Mouse (Mus musculus): ENCODE measurements around the gene Ttll6. TPM values are rescaled to one million over a fixed set of nuclear protein-coding genes. Genes with fewer than 3 reads are reported as not detected.
A peak's percentile ranks its signal among the peaks of the same experiment; 100 is the strongest.

Ttll6 gene
- polyA plus RNA-seq, 1 experiment from 2014 or later = 0.12 TPM

DNA sequence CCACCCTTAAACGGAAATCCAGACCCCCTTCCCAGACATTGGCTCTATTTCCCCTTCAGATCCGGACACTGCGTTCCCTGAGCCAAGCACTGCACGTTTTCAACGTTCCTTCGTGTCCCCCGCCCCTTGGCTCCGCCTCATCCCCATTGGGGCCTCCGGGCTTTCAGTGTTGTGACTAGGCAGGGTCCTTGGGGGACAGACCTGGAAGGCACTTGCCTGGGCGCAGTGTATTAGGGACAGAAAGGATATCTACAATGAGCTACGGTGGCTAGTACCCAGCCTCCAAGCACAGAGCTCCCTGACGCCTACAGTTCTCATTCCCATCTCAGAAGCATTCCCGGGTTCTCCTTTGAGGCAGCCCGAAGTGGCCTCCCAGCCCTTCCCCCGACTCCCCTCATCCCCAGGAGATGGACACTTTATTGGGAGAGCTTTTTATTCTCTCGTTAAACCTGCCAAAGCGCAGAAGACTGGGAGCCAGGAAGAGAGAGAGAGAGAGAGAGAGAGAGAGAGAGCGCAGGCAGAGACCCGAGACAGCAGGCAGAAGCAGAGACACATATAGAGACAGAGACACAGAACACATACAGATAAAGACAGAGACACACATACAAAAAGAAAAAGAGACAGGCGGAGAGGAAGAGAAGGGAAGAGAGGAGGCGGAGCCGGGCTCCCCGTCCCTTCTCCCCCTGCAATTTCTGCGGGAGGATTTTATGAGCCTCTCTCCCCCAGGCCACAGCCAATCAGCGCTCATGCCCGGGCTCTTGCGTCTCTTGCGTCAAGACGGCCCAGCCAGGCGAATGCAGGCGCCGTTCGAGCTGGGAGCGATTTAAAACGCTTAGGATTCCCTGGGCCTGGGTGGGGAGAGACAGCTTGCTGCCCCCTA, 60.2 kb downstream of the Ttll6 start, which contains the start of gene Hoxb13:
Hoxb13 (plus strand) TSS at position 796 of the 880 bp plus-strand sequence.
- H3K9me3 ChIP-seq (ENCODE audit: control insufficient read depth, low read depth, low read length) = no peaks in the 10 kb centered on the region
- H3K4me2 ChIP-seq (replicated peaks; ENCODE audit: low read depth, low read length) = 0 out of 2 replicates have a peak within 1 kb of the TSS, but pooled peaks have one; percentile 6
- H3K27ac ChIP-seq (ENCODE audit: low read length) = no peak within 1 kb of the TSS
- WGBS = under 1% methylated on average over 34 of the region's 35 CpGs
- H3K27me3 ChIP-seq (ENCODE audit: control insufficient read depth, insufficient read depth, low read length) = peaks cover 92% of the 10 kb centered on the region
- H3K4me3 ChIP-seq (ENCODE audit: low read depth, low read length) = 0 out of 2 replicates have a peak within 1 kb of the TSS, but pooled peaks have one; percentile 5
- no peaks in the 10 kb centered on the region for H3K36me3 ChIP-seq (ENCODE audit: control insufficient read depth, insufficient read depth, low read length)
- ATAC-seq (ENCODE audit: insufficient number of reproducible peaks, insufficient read depth, low FRiP score, low read depth) = no peak
- H3K4me1 ChIP-seq (ENCODE audit: control insufficient read depth, insufficient read depth, low read length) = peaks cover 6% of the 10 kb centered on the region; the same call in 1 of the 2 replicates
- H3K9ac ChIP-seq (replicated peaks; ENCODE audit: low read depth, low read length) = no peak within 1 kb of the TSS

- Histone ChIP-seq H3K4me3 (ENCODE audit: low read depth, low read length) (0 out of 2 replicates have a peak overlapping the region, but pooled peaks have one; percentile 5), H3K4me2 (replicated peaks; ENCODE audit: low read depth, low read length) (0 out of 2 replicates have a peak overlapping the region, but pooled peaks have one; percentile 6), H3K27ac (ENCODE audit: low read length) (no peak overlapping the region), H3K9me3 (ENCODE audit: control insufficient read depth, low read depth, low read length) (no peaks in the 10 kb centered on the region), H3K4me1 (ENCODE audit: control insufficient read depth, insufficient read depth, low read length) (peaks cover 6% of the 10 kb centered on the region; the same call in 1 of the 2 replicates), H3K36me3 (ENCODE audit: control insufficient read depth, insufficient read depth, low read length) (no peaks in the 10 kb centered on the region), H3K9ac (replicated peaks; ENCODE audit: low read depth, low read length) (no peak overlapping the region), H3K27me3 (ENCODE audit: control insufficient read depth, insufficient read depth, low read length) (peaks cover 89% of the 10 kb centered on the region)
- ATAC-seq (ENCODE audit: insufficient number of reproducible peaks, insufficient read depth, low FRiP score, low read depth) = no peak
- 1% methylated on average over 10 of the region's 10 CpGs for whole genome bisulfite sequencing
Measured at GRCm38 (mm10) chr11:96194401-96194710, 60.8 kb downstream of the Ttll6 start.

GRCm38 (mm10) chr11:96194961-96195640, 61.5 kb downstream of the Ttll6 start:
- H3K4me1 ChIP-seq (ENCODE audit: control insufficient read depth, insufficient read depth, low read length) = peaks cover 6% of the 10 kb centered on the region; the same call in 1 of the 2 replicates
- H3K4me3 ChIP-seq (ENCODE audit: low read depth, low read length) = no peak overlapping the region
- no peak overlapping the region for H3K9ac ChIP-seq (replicated peaks; ENCODE audit: low read depth, low read length)
- 9% methylated on average over 11 of the region's 11 CpGs for WGBS
- no peak for ATAC-seq (ENCODE audit: insufficient number of reproducible peaks, insufficient read depth, low FRiP score, low read depth)
- H3K27ac ChIP-seq (ENCODE audit: low read length) = no peak overlapping the region
- no peaks in the 10 kb centered on the region for H3K36me3 ChIP-seq (ENCODE audit: control insufficient read depth, insufficient read depth, low read length)
- peaks cover 91% of the 10 kb centered on the region for H3K27me3 ChIP-seq (ENCODE audit: control insufficient read depth, insufficient read depth, low read length)
- no peaks in the 10 kb centered on the region for H3K9me3 ChIP-seq (ENCODE audit: control insufficient read depth, low read depth, low read length)
- H3K4me2 ChIP-seq (replicated peaks; ENCODE audit: low read depth, low read length) = no peak overlapping the region

DNA sequence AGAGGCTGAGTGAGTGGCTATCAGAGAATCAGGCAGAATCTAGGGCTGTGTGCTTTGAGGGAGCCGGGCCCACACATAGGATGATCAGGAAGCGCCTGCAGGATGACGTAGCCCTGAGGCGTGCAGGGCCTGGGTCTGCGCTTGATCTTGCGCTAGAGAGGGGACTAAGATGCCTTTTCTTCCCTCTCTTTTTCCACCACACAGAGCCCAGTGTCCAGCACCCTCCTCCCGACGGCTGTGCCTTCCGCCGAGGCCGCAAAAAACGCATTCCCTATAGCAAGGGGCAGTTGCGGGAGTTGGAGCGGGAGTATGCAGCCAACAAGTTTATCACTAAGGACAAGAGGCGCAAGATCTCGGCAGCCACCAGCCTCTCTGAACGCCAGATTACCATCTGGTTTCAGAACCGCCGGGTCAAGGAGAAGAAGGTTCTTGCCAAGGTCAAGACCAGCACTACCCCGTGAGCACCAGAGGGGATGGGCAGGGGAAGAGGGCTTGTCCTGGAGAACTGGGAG, 62.2 kb downstream of the Ttll6 start:
- no peak for ATAC-seq (ENCODE audit: insufficient number of reproducible peaks, insufficient read depth, low FRiP score, low read depth)
- Histone ChIP-seq H3K4me2 (replicated peaks; ENCODE audit: low read depth, low read length) (no peak overlapping the region), H3K4me3 (ENCODE audit: low read depth, low read length) (no peak overlapping the region), H3K9ac (replicated peaks; ENCODE audit: low read depth, low read length) (no peak overlapping the region), H3K9me3 (ENCODE audit: control insufficient read depth, low read depth, low read length) (no peaks in the 10 kb centered on the region), H3K27ac (ENCODE audit: low read length) (no peak overlapping the region), H3K36me3 (ENCODE audit: control insufficient read depth, insufficient read depth, low read length) (no peaks in the 10 kb centered on the region), H3K4me1 (ENCODE audit: control insufficient read depth, insufficient read depth, low read length) (peaks cover 6% of the 10 kb centered on the region; the same call in 1 of the 2 replicates), H3K27me3 (ENCODE audit: control insufficient read depth, insufficient read depth, low read length) (peaks cover 91% of the 10 kb centered on the region)
- WGBS = 3% methylated on average over 20 of the region's 20 CpGs

GRCm38 (mm10) chr11:96198642-96199041, 65.1 kb downstream of the Ttll6 start:
- Histone ChIP-seq H3K4me2 (replicated peaks; ENCODE audit: low read depth, low read length) (no peak overlapping the region), H3K27ac (ENCODE audit: low read length) (no peak overlapping the region), H3K9me3 (ENCODE audit: control insufficient read depth, low read depth, low read length) (no peaks in the 10 kb centered on the region), H3K36me3 (ENCODE audit: control insufficient read depth, insufficient read depth, low read length) (no peaks in the 10 kb centered on the region), H3K4me3 (ENCODE audit: low read depth, low read length) (no peak overlapping the region), H3K4me1 (ENCODE audit: control insufficient read depth, insufficient read depth, low read length) (peaks cover 6% of the 10 kb centered on the region; the same call in 1 of the 2 replicates), H3K27me3 (ENCODE audit: control insufficient read depth, insufficient read depth, low read length) (peaks cover 87% of the 10 kb centered on the region), H3K9ac (replicated peaks; ENCODE audit: low read depth, low read length) (no peak overlapping the region)
- WGBS = 1% methylated on average over 12 of the region's 12 CpGs
- no peak for ATAC-seq (ENCODE audit: insufficient number of reproducible peaks, insufficient read depth, low FRiP score, low read depth)

DNA sequence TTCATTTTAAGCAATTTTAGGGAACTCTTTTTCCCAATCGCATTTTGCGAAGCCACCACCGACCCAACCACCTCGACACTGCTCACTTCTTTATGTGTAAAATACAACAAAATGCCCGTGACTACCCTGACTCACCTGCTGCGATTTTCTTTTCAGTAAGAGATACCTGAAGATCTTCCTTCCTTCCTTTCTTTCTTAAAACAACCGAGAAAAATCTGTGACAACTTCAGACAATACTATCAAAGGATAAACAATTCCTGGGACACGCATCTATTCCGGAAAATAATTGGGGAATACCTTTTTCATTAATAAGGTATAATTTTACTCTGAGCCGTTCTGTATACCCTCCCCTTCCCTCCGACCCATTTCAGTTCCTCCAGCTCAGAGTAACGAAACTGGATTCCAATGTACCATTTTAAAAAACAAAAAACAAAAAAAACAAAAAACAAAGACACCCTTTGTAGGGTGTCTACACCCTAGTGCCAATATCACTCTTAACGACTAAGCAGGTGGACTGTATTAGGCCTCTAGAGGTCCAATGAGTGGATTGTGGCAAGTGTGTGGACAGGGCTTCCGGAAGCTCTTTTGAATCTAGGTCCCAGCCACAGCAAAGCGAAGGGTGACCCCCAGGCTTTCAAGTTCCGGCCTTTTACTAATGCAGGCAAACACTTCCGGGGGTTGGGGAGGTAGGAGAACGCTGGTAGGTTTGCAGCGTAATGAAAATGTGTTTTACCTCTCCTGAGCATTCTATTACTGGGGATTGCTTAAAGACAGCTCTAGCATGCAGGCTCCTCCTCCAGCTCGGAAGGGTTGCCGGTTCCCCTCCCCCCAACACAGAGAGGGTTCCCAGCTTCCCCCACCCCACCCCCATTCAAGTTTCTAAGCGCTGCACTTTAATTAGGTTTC, 65.8 kb downstream of the Ttll6 start:
- Histone ChIP-seq H3K27me3 (ENCODE audit: control insufficient read depth, insufficient read depth, low read length) (peaks cover 87% of the 10 kb centered on the region), H3K4me1 (ENCODE audit: control insufficient read depth, insufficient read depth, low read length) (no peaks in the 10 kb centered on the region; the same call in 1 of the 2 replicates), H3K9ac (replicated peaks; ENCODE audit: low read depth, low read length) (no peak overlapping the region), H3K4me3 (ENCODE audit: low read depth, low read length) (no peak overlapping the region), H3K4me2 (replicated peaks; ENCODE audit: low read depth, low read length) (no peak overlapping the region), H3K36me3 (ENCODE audit: control insufficient read depth, insufficient read depth, low read length) (no peaks in the 10 kb centered on the region), H3K9me3 (ENCODE audit: control insufficient read depth, low read depth, low read length) (no peaks in the 10 kb centered on the region), H3K27ac (ENCODE audit: low read length) (no peak overlapping the region)
- no peak for ATAC-seq (ENCODE audit: insufficient number of reproducible peaks, insufficient read depth, low FRiP score, low read depth)
- 3% methylated on average over 22 of the region's 22 CpGs for WGBS

DNA sequence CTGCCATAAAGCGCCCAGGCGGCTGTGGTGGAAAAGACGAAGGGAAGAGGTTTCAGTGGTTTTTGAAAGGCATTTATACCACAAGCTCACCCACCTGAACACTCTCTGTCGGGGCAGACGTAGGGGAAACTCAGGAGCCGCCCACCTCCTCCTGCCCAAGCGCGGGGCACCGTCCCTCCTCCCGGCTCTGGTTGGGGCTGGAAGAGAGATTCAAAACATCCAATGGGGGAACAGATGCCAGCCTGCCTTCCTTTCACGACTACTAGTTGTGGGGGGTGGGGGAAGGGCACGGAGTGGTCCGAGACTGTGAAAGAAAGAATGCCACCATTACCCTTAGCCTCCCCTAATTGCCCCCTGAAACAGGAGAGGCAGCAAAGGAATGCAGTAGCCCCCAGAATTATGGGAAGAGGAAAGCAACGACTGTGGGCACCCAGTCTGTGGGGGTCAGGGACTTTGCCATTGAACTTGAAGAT, 66.6 kb downstream of the Ttll6 start:
- WGBS = under 1% methylated on average over 14 of the region's 14 CpGs
- H3K9ac ChIP-seq (replicated peaks; ENCODE audit: low read depth, low read length) = no peak overlapping the region
- H3K27me3 ChIP-seq (ENCODE audit: control insufficient read depth, insufficient read depth, low read length) = peaks cover 79% of the 10 kb centered on the region
- H3K4me1 ChIP-seq (ENCODE audit: control insufficient read depth, insufficient read depth, low read length) = no peaks in the 10 kb centered on the region
- no peak overlapping the region for H3K4me3 ChIP-seq (ENCODE audit: low read depth, low read length)
- H3K27ac ChIP-seq (ENCODE audit: low read length) = no peak overlapping the region
- H3K36me3 ChIP-seq (ENCODE audit: control insufficient read depth, insufficient read depth, low read length) = no peaks in the 10 kb centered on the region
- no peak overlapping the region for H3K4me2 ChIP-seq (replicated peaks; ENCODE audit: low read depth, low read length)
- no peaks in the 10 kb centered on the region for H3K9me3 ChIP-seq (ENCODE audit: control insufficient read depth, low read depth, low read length)
- no peak for ATAC-seq (ENCODE audit: insufficient number of reproducible peaks, insufficient read depth, low FRiP score, low read depth)
